Mouse (Mus musculus) small intestine, adult 2 months (tissue): Measurements from ENCODE around the gene Cdca3. TPM values are rescaled to one million over a fixed set of nuclear protein-coding genes. Genes with fewer than 3 reads are reported as not detected.
"Not testable (repeated sequence)": the region's sequence is repeated elsewhere in the genome, so short reads cannot be mapped to it uniquely, and the experiment has no call there.

ENCODE experiments used
- H3K27ac ChIP-seq: fragments of 200-500 bp; 2 replicates; pipeline ENCODE4 v1.5.1; 2012; ENCODE audit warnings: low read depth, low read length, control low read depth, inconsistent platforms; ENCODE audit not compliant: insufficient read depth
- H3K27me3 ChIP-seq: fragments of 200-500 bp; 2 replicates; pipeline ENCODE4 v1.6.1; 2012; ENCODE audit warnings: mild to moderate bottlenecking, moderate library complexity, low read length, inconsistent platforms; ENCODE audit not compliant: control insufficient read depth, insufficient read depth
- H3K36me3 ChIP-seq: fragments of 200-500 bp; 2 replicates; pipeline ENCODE4 v1.6.1; 2012; ENCODE audit warnings: mild to moderate bottlenecking, low read length, control low read depth, inconsistent platforms; ENCODE audit not compliant: control insufficient read depth, insufficient read depth
- H3K4me1 ChIP-seq: fragments of 200-500 bp; 2 replicates; pipeline ENCODE4 v1.6.1; 2012; ENCODE audit warnings: low read length, inconsistent platforms, mixed read lengths; ENCODE audit not compliant: control insufficient read depth, insufficient read depth, insufficient read length
- H3K4me3 ChIP-seq: fragments of 200-500 bp; 2 replicates; pipeline ENCODE4 v1.5.1; 2012; ENCODE audit warnings: low read depth, mild to moderate bottlenecking, control low read depth, inconsistent platforms, low read length, moderate library complexity
- CTCF ChIP-seq: fragments of 200-500 bp; IDR thresholded peaks from 2 replicates; pipeline ENCODE4 v1.5.1; 2012; ENCODE audit warnings: low read depth, mild to moderate bottlenecking, control low read depth, inconsistent platforms, low read length, moderate library complexity, mixed read lengths; ENCODE audit not compliant: insufficient replicate concordance, insufficient read length; ENCODE audit errors: extremely low read depth
- POLR2A ChIP-seq: fragments of 200-500 bp; IDR thresholded peaks from 2 replicates; pipeline ENCODE4 v1.6.1; 2012; ENCODE audit warnings: low read depth, mild to moderate bottlenecking, control low read depth, inconsistent platforms, low read length, moderate library complexity
- WGBS: fragments of 180-500 bp; shearing (Covaris S2); methylation state at CpG from one replicate; pipeline ENCODE4 v1.1.7; 2018; 5-methylcytosine and 5-hydroxymethylcytosine counted together
- polyA plus RNA-seq: library from polyadenylated mRNA; depleted of rRNA; stranded (reverse); fragments of >200 nt; gene quantifications from 2 replicates; pipeline ENCODE4 v1.2.3, GENCODE M21; 2012

The Cdca3 gene
- polyA plus RNA-seq, 1 experiment: 52.9 TPM

DNA sequence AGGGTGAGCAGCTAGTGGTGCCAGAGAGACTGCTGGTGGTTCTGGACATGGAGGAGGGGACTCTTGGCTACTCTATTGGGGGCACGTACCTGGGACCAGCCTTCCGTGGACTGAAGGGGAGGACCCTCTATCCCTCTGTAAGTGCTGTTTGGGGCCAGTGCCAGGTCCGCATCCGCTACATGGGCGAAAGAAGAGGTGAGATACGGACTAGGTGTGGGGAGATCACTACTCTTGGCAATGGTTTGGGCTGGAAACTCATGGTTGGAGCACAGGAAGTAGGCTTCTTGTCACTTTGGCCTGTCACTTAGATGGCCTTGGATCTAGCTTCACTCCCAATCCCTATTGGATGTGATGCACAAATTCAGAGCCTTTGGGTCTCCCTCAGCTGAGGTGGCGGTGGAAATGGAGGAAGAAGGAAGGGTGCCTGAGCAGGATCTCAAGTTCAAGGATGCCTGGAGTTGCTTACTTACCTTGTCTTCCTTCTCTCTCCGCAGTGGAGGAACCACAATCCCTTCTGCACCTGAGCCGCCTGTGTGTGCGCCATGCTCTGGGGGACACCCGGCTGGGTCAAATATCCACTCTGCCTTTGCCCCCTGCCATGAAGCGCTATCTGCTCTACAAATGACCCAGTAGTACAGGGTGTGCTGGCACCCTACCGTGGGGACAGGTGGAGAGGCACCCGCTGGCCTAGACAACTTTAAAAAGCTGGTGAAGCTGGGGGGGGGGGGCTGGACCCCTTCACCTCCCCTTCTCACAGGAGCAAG, 19.4 kb upstream of the Cdca3 start:
- Histone ChIP-seq H3K27ac (no peak overlapping the region), H3K27me3 (no peaks in the 10 kb centered on the region), H3K4me1 (peaks cover 27% of the 10 kb centered on the region), H3K4me3 (peak overlapping the region; percentile 68), H3K36me3 (peaks cover 16% of the 10 kb centered on the region)
- no peak for TF ChIP-seq CTCF
- TF ChIP-seq POLR2A: no peak
- WGBS: 57% methylated on average over 14 of the region's 14 CpGs

- 80% methylated on average over 11 of the region's 11 CpGs for WGBS
- Histone ChIP-seq H3K4me1 (peaks cover 27% of the 10 kb centered on the region; the same call in 1 of the 2 replicates), H3K36me3 (peaks cover 16% of the 10 kb centered on the region)
- not testable (repeated sequence) for H3K27ac ChIP-seq, H3K27me3 ChIP-seq, H3K4me3 ChIP-seq
Observed at GRCm38 (mm10) chr6:124810566-124811402, 18.6 kb upstream of the Cdca3 start.

DNA sequence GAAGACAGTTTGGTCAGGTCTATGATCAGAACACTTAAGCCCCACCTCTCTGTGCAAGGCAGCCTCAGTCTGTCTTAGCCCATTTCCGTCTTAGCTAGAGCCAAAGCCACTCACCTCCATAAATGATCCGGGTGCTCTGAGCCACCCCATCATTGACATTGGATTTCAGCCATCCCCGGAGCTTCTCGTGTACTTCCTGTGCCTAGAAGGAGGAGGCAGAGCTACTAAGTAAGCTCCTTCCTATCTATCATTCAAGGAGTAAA, 18.0 kb upstream of the Cdca3 start:
- Histone ChIP-seq H3K27ac (no peak overlapping the region), H3K27me3 (no peaks in the 10 kb centered on the region), H3K4me3 (no peak overlapping the region), H3K36me3 (peaks cover 16% of the 10 kb centered on the region), H3K4me1 (peaks cover 26% of the 10 kb centered on the region; the same call in 1 of the 2 replicates)
- 27% methylated on average over 4 of the region's 4 CpGs for WGBS
- TF ChIP-seq CTCF: no peak
- TF ChIP-seq POLR2A: no peak

- WGBS: 58% methylated on average over 24 of the region's 24 CpGs
- H3K4me1 ChIP-seq: peaks cover 24% of the 10 kb centered on the region; the same call in 1 of the 2 replicates
- peaks cover 20% of the 10 kb centered on the region for H3K36me3 ChIP-seq
- TF ChIP-seq POLR2A: no peak
- no peak for TF ChIP-seq CTCF
- H3K27ac ChIP-seq: peak overlapping the region; percentile 65
- H3K27me3 ChIP-seq: no peaks in the 10 kb centered on the region
- peak overlapping the region; percentile 88 for H3K4me3 ChIP-seq
Observed at GRCm38 (mm10) chr6:124811701-124812560, 17.4 kb upstream of the Cdca3 start.

DNA sequence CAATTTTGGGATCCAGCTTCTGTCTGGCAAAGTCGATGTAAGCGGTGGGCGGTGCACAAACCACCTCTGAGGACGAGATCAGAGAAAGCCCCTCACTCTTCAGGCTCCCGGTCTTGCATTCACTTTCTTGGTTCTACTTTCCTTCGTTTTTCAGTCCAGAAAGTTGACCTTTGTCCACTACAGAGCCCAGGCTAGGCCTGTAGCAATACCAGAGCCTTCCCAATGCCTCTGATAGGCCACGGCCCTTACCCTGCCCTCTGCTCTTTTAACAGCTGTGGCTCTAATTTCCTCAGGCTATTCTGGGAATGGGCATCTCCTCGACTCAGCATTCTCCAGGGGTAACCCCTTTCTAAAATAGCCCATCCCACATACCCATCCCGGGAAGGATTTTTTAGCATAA, 16.5 kb upstream of the Cdca3 start:
- peaks cover 17% of the 10 kb centered on the region; the same call in 1 of the 2 replicates for H3K4me1 ChIP-seq
- TF ChIP-seq CTCF (no peak), POLR2A (no peak)
- H3K27ac ChIP-seq: peak overlapping the region; percentile 65
- whole genome bisulfite sequencing: 16% methylated on average over 9 of the region's 9 CpGs
- peaks cover 29% of the 10 kb centered on the region for H3K36me3 ChIP-seq
- no peaks in the 10 kb centered on the region for H3K27me3 ChIP-seq
- H3K4me3 ChIP-seq: peak overlapping the region; percentile 88

GRCm38 (mm10) chr6:124813496-124813895, 15.9 kb upstream of the Cdca3 start:
- peak overlapping the region; percentile 88 for H3K4me3 ChIP-seq
- no peaks in the 10 kb centered on the region for H3K27me3 ChIP-seq
- TF ChIP-seq CTCF: no peak
- TF ChIP-seq POLR2A: no peak; the same call in 1 of the 2 replicates
- H3K36me3 ChIP-seq: peaks cover 34% of the 10 kb centered on the region
- peaks cover 13% of the 10 kb centered on the region; the same call in 1 of the 2 replicates for H3K4me1 ChIP-seq
- H3K27ac ChIP-seq: peak overlapping the region; percentile 65
- 0% methylated on average over 18 of the region's 18 CpGs for WGBS
